Mouse (Mus musculus) C2C12 (cell line): Measurements from ENCODE around the gene Hoxa4. TPM values are rescaled to one million over a fixed set of nuclear protein-coding genes. Genes with fewer than 3 reads are reported as not detected.

ENCODE experiments used
- H3K27me3 ChIP-seq: one replicate; pipeline ENCODE4 v1.6.1; 2011; ENCODE audit not compliant: control insufficient read depth, insufficient read depth, insufficient read length
- H3K36me3 ChIP-seq: one replicate; pipeline ENCODE4 v1.6.1; 2011; ENCODE audit not compliant: control insufficient read depth, insufficient read depth
- H3K4me3 ChIP-seq: one replicate; pipeline ENCODE4 v1.5.1; 2011; ENCODE audit warnings: mild to moderate bottlenecking, control low read depth; ENCODE audit not compliant: poor library complexity, insufficient read depth, severe bottlenecking
- H3K79me2 ChIP-seq: one replicate; pipeline ENCODE4 v1.6.1; 2011; ENCODE audit not compliant: control insufficient read depth, insufficient read depth
- H3K79me3 ChIP-seq: one replicate; pipeline ENCODE4 v1.6.1; 2011; ENCODE audit warnings: low read depth, control low read depth
- H3ac ChIP-seq: one replicate; pipeline ENCODE3; 2011; ENCODE audit warnings: low read depth; ENCODE audit not compliant: control insufficient read depth, insufficient read length
- CEBPB ChIP-seq: IDR thresholded peaks from one replicate; pipeline ENCODE4 v1.6.1; 2011; ENCODE audit warnings: low read depth, mild to moderate bottlenecking, control low read depth, moderate library complexity
- CTCF ChIP-seq: IDR thresholded peaks from one replicate; pipeline ENCODE4 v1.5.1; 2011; ENCODE audit not compliant: control insufficient read depth, insufficient read depth, insufficient read length
- FOSL1 ChIP-seq: IDR thresholded peaks from one replicate; pipeline ENCODE4 v1.8.0; 2011; ENCODE audit warnings: mild to moderate bottlenecking, low read length; ENCODE audit not compliant: poor library complexity, insufficient read depth, severe bottlenecking
- MAX ChIP-seq: IDR thresholded peaks from one replicate; pipeline ENCODE4 v1.6.1; 2011; ENCODE audit warnings: mild to moderate bottlenecking, control low read depth
- MYOD1 ChIP-seq: IDR thresholded peaks from one replicate; pipeline ENCODE4 v1.6.1; 2011; ENCODE audit warnings: low read depth; ENCODE audit not compliant: control insufficient read depth, insufficient read length
- MYOG ChIP-seq: IDR thresholded peaks from one replicate; pipeline ENCODE4 v1.6.1; 2011; ENCODE audit not compliant: control insufficient read depth, insufficient read length; ENCODE audit errors: extremely low read depth
- USF1 ChIP-seq: IDR thresholded peaks from one replicate; pipeline ENCODE4 v1.6.1; 2011; ENCODE audit warnings: low read depth, mild to moderate bottlenecking, control low read depth, moderate library complexity
- polyA plus RNA-seq: library from polyadenylated mRNA; unstranded; fragments of >200 nt; fragmentation: generic; extraction: Trizol; gene quantifications from one replicate; pipeline ENCODE4 v1.2.1, GENCODE M21; 2012; ENCODE audit warnings: missing spikeins

Gene Hoxa4
- polyA plus RNA-seq, 1 experiment = 0.74 TPM

GRCm38 (mm10) chr6:52182030-52182429 lies 9.5 kb downstream of the Hoxa4 start:
- TF ChIP-seq USF1 = no peak
- H3ac ChIP-seq = no peak overlapping the region
- no peaks in the 10 kb centered on the region for H3K27me3 ChIP-seq
- no peaks in the 10 kb centered on the region for H3K79me2 ChIP-seq
- no peaks in the 10 kb centered on the region for H3K36me3 ChIP-seq
- H3K79me3 ChIP-seq = no peaks in the 10 kb centered on the region
- no peak overlapping the region for H3K4me3 ChIP-seq

GRCm38 (mm10) chr6:52180726-52181125 lies 10.8 kb downstream of the Hoxa4 start:
- no peak for TF ChIP-seq CEBPB
- no peak for TF ChIP-seq MYOG
- TF ChIP-seq MYOD1 = no peak
- TF ChIP-seq CTCF = no peak
- no peak for TF ChIP-seq MAX
- TF ChIP-seq USF1 = no peak
- TF ChIP-seq FOSL1 = no peak
- Histone ChIP-seq H3K4me3 (no peak overlapping the region), H3K79me2 (no peaks in the 10 kb centered on the region), H3K79me3 (no peaks in the 10 kb centered on the region), H3K36me3 (no peaks in the 10 kb centered on the region), H3K27me3 (no peaks in the 10 kb centered on the region), H3ac (no peak overlapping the region)

- Histone ChIP-seq H3K4me3 (no peak overlapping the region), H3ac (no peak overlapping the region), H3K27me3 (no peaks in the 10 kb centered on the region), H3K36me3 (no peaks in the 10 kb centered on the region), H3K79me2 (no peaks in the 10 kb centered on the region), H3K79me3 (no peaks in the 10 kb centered on the region)
- no peak for TF ChIP-seq USF1
- no peak for TF ChIP-seq MYOG
- no peak for TF ChIP-seq MYOD1
- TF ChIP-seq CTCF = no peak
- no peak for TF ChIP-seq FOSL1
- TF ChIP-seq MAX = no peak
- no peak for TF ChIP-seq CEBPB
Observed at GRCm38 (mm10) chr6:52180213-52180710, 11.3 kb downstream of the Hoxa4 start.

DNA sequence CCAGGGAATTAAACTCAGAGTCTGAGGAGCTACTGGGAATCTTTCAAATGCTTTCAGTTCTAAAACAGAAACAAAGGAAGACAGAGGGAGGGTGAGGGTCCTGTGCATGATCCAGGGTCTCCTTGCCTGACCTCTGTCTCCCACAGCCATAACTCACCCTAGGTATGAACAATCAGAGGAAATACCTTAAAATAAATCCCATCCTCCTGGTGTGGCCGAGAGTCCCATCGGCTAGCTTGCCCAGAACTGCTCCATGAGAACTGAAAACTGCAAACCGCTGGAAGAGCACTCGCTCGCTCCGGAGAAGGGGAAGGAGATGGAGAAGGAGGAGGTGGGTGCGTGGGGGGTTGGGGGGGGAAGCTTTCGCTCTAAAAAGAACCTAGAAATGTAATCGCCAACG lies 11.9 kb downstream of the Hoxa4 start:
- no peak overlapping the region for H3ac ChIP-seq
- no peaks in the 10 kb centered on the region for H3K27me3 ChIP-seq
- no peaks in the 10 kb centered on the region for H3K79me3 ChIP-seq
- H3K4me3 ChIP-seq = no peak overlapping the region
- no peaks in the 10 kb centered on the region for H3K36me3 ChIP-seq
- no peak for TF ChIP-seq CTCF
- TF ChIP-seq CEBPB = no peak
- TF ChIP-seq USF1 = no peak
- TF ChIP-seq MYOD1 = no peak
- TF ChIP-seq MAX = no peak
- no peak for TF ChIP-seq MYOG
- no peak for TF ChIP-seq FOSL1
- no peaks in the 10 kb centered on the region for H3K79me2 ChIP-seq

- no peaks in the 10 kb centered on the region for H3K27me3 ChIP-seq
- no peaks in the 10 kb centered on the region for H3K79me2 ChIP-seq
- H3K36me3 ChIP-seq = no peaks in the 10 kb centered on the region
- H3K4me3 ChIP-seq = no peak overlapping the region
- no peak for TF ChIP-seq CEBPB
- TF ChIP-seq MAX = no peak
- no peak for TF ChIP-seq MYOD1
- no peak overlapping the region for H3ac ChIP-seq
- no peaks in the 10 kb centered on the region for H3K79me3 ChIP-seq
Observed at GRCm38 (mm10) chr6:52178918-52179665, 12.5 kb downstream of the Hoxa4 start.

DNA sequence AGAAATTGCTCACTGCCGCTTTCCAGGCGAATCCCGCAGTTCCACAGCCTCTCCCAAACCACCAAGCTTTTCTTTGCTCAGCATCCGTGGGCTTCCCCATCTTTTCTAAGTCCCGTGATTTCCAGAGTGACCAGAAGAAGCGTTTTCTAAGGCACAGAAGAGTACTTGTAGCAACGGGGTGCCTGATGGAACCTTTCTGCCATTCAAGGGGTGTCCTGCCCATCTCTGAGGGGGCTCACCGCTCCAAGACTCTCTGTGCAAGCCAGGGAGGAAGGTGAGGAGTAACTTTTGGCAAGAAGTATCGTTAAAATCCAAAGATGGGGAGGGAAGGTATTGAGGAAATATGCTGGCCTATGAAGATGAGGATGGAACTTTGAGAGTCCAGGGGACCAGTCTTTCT lies 13.7 kb downstream of the Hoxa4 start:
- no peak overlapping the region for H3K4me3 ChIP-seq
- no peak for TF ChIP-seq USF1
- no peak for TF ChIP-seq CEBPB
- TF ChIP-seq FOSL1 = no peak
- TF ChIP-seq CTCF = no peak
- TF ChIP-seq MAX = no peak
- no peak for TF ChIP-seq MYOG
- TF ChIP-seq MYOD1 = no peak
- H3K79me2 ChIP-seq = no peaks in the 10 kb centered on the region
- H3ac ChIP-seq = no peak overlapping the region
- no peaks in the 10 kb centered on the region for H3K27me3 ChIP-seq
- no peaks in the 10 kb centered on the region for H3K79me3 ChIP-seq
- no peaks in the 10 kb centered on the region for H3K36me3 ChIP-seq
